Mouse (Mus musculus) MEL (cell line): ENCODE measurements at regions not wholly inside any gene's neighbourhood (a gene's known extent, or its start where the extent isn't known, plus 50 kb on each side); places are given as distances from the start of the nearest gene placed in this dataset.

ENCODE experiments used
- DNase-seq: peaks from one replicate; pipeline ENCODE4 v3.0.0; 2011; ENCODE audit warnings: low read depth, low spot score
- H3K27ac ChIP-seq: 2 replicates; pipeline ENCODE4 v1.5.1; 2012; ENCODE audit warnings: low read depth, mild to moderate bottlenecking, control low read depth, low read length, moderate library complexity; ENCODE audit not compliant: control insufficient read depth
- H3K27me3 ChIP-seq, 2 experiments: fragments of 150-350 bp in 1 of 2; sonication (generic) in 1 of 2; 2 replicates each; pipeline ENCODE4 v1.6.1; 2012; ENCODE audit warnings: low read length in 2 of 2, mild to moderate bottlenecking in 2 of 2, improper control_type of control experiment in 1 of 2, moderate library complexity in 1 of 2; ENCODE audit not compliant: insufficient read depth in 2 of 2, control insufficient read depth in 1 of 2
- H3K36me3 ChIP-seq, 2 experiments: 2 replicates each; pipeline ENCODE4 v1.6.1; 2012 to 2014; ENCODE audit warnings: low read length in 2 of 2, improper control_type of control experiment in 1 of 2, inconsistent platforms in 1 of 2, mild to moderate bottlenecking in 1 of 2; ENCODE audit not compliant: insufficient read depth in 2 of 2, control insufficient read depth in 1 of 2
- H3K4me1 ChIP-seq, 2 experiments: fragments of 150-350 bp in 1 of 2; sonication (generic) in 1 of 2; 2 replicates each; pipeline ENCODE4 v1.6.1; 2012; ENCODE audit warnings: low read length in 2 of 2, improper control_type of control experiment in 1 of 2, mild to moderate bottlenecking in 1 of 2; ENCODE audit not compliant: insufficient read depth in 2 of 2, control insufficient read depth in 1 of 2
- H3K4me3 ChIP-seq, 2 experiments: fragments of 150-350 bp in 1 of 2; sonication (generic) in 1 of 2; 2 replicates each; pipeline ENCODE4 v1.5.1; 2012; ENCODE audit warnings: low read depth in 2 of 2, low read length in 2 of 2, mild to moderate bottlenecking in 2 of 2, moderate library complexity in 2 of 2, control low read depth in 1 of 2, improper control_type of control experiment in 1 of 2; ENCODE audit not compliant: control insufficient read depth in 1 of 2, insufficient read depth in 1 of 2
- H3K79me2 ChIP-seq: 2 replicates; pipeline ENCODE4 v1.6.1; 2012; ENCODE audit warnings: mild to moderate bottlenecking, low read length, moderate library complexity; ENCODE audit not compliant: control insufficient read depth, poor library complexity, insufficient read depth
- H3K9ac ChIP-seq: 2 replicates; pipeline ENCODE4 v1.6.1; 2012; ENCODE audit warnings: low read depth, mild to moderate bottlenecking, control low read depth, low read length, moderate library complexity; ENCODE audit not compliant: control insufficient read depth, poor library complexity, severe bottlenecking
- H3K9me3 ChIP-seq: fragments of 150-350 bp; sonication (generic); replicated peaks from 2 replicates; pipeline ENCODE4 v1.6.1; 2012; ENCODE audit warnings: mild to moderate bottlenecking, low read length, improper control_type of control experiment, moderate library complexity; ENCODE audit not compliant: insufficient read depth
- BHLHE40 ChIP-seq: IDR thresholded peaks from 2 replicates; pipeline ENCODE4 v1.6.1; 2012; ENCODE audit warnings: low read depth, mild to moderate bottlenecking, inconsistent platforms, low read length, improper control_type of control experiment, borderline replicate concordance
- ELF1 ChIP-seq: IDR thresholded peaks from 2 replicates; pipeline ENCODE4 v1.6.1; 2014; ENCODE audit warnings: low read depth, mild to moderate bottlenecking, inconsistent platforms, low read length, improper control_type of control experiment, moderate library complexity
- EP300 ChIP-seq, 2 experiments: IDR thresholded peaks; 2 replicates each; pipeline ENCODE4 v1.6.1; 2011; ENCODE audit warnings: improper control_type of control experiment in 2 of 2, low read length in 2 of 2, low read depth in 1 of 2, mild to moderate bottlenecking in 1 of 2
- GABPA ChIP-seq: IDR thresholded peaks from 2 replicates; pipeline ENCODE4 v1.6.1; 2012; ENCODE audit warnings: low read depth, mild to moderate bottlenecking, inconsistent platforms, low read length, improper control_type of control experiment, moderate library complexity
- GATA1 ChIP-seq: IDR thresholded peaks from 2 replicates; pipeline ENCODE4 v1.6.1; 2011; ENCODE audit warnings: low read depth, low read length, improper control_type of control experiment
- JUND ChIP-seq: IDR thresholded peaks from 2 replicates; pipeline ENCODE4 v1.6.1; 2011; ENCODE audit warnings: low read depth, mild to moderate bottlenecking, improper control_type of control experiment, low read length
- KAT2A ChIP-seq: conservative IDR thresholded peaks from 2 replicates; pipeline ENCODE4 v1.6.1; 2012; ENCODE audit warnings: low read depth, low read length, improper control_type of control experiment, inconsistent platforms
- MAX ChIP-seq: IDR thresholded peaks from 2 replicates; pipeline ENCODE4 v1.6.1; 2011; ENCODE audit warnings: low read length, improper control_type of control experiment
- MAZ ChIP-seq: IDR thresholded peaks from 2 replicates; pipeline ENCODE4 v1.6.1; 2012; ENCODE audit warnings: low read depth, mild to moderate bottlenecking, inconsistent platforms, low read length, improper control_type of control experiment
- MEF2A ChIP-seq: IDR thresholded peaks from 2 replicates; pipeline ENCODE4 v1.6.1; 2014; ENCODE audit warnings: low read depth, mild to moderate bottlenecking, inconsistent platforms, low read length, improper control_type of control experiment; ENCODE audit not compliant: poor library complexity, insufficient replicate concordance, severe bottlenecking; ENCODE audit errors: extremely low read depth
- MXI1 ChIP-seq: IDR thresholded peaks from 2 replicates; pipeline ENCODE4 v1.6.1; 2011; ENCODE audit warnings: mild to moderate bottlenecking, low read depth, low read length, improper control_type of control experiment
- NELFE ChIP-seq: IDR thresholded peaks from 2 replicates; pipeline ENCODE4 v1.6.1; 2011; ENCODE audit warnings: low read depth, low read length, improper control_type of control experiment
- POLR2A ChIP-seq, 2 experiments: IDR thresholded peaks; 2 replicates each; pipeline ENCODE4 v1.6.1; 2011 to 2012; ENCODE audit warnings: low read length in 2 of 2, mild to moderate bottlenecking in 2 of 2, control low read depth in 1 of 2, improper control_type of control experiment in 1 of 2, low read depth in 1 of 2, moderate library complexity in 1 of 2; ENCODE audit not compliant: control insufficient read depth in 1 of 2, insufficient read depth in 1 of 2, poor library complexity in 1 of 2
- POLR2AphosphoS2 ChIP-seq: IDR thresholded peaks from 2 replicates; pipeline ENCODE4 v1.6.1; 2011; ENCODE audit warnings: low read length, improper control_type of control experiment
- SIN3A ChIP-seq: IDR thresholded peaks from 2 replicates; pipeline ENCODE4 v1.6.1; 2012; ENCODE audit warnings: low read length, improper control_type of control experiment, inconsistent platforms
- SMC3 ChIP-seq: IDR thresholded peaks from 2 replicates; pipeline ENCODE4 v1.6.1; 2011; ENCODE audit warnings: low read depth, low read length, improper control_type of control experiment
- TAL1 ChIP-seq: IDR thresholded peaks from 2 replicates; pipeline ENCODE4 v1.6.1; 2012; ENCODE audit warnings: mild to moderate bottlenecking, inconsistent platforms, low read length, moderate library complexity, mixed read lengths
- USF1 ChIP-seq: IDR thresholded peaks from 2 replicates; pipeline ENCODE4 v1.6.1; 2014; ENCODE audit warnings: low read depth, mild to moderate bottlenecking, inconsistent platforms, low read length, improper control_type of control experiment, moderate library complexity
- ZMIZ1 ChIP-seq: IDR thresholded peaks from 2 replicates; pipeline ENCODE4 v1.6.1; 2012; ENCODE audit warnings: low read depth, mild to moderate bottlenecking, inconsistent platforms, low read length, improper control_type of control experiment, moderate library complexity
- ZNF384 ChIP-seq: IDR thresholded peaks from 2 replicates; pipeline ENCODE4 v1.6.1; 2012; ENCODE audit warnings: low read depth, mild to moderate bottlenecking, inconsistent platforms, low read length, improper control_type of control experiment

DNA sequence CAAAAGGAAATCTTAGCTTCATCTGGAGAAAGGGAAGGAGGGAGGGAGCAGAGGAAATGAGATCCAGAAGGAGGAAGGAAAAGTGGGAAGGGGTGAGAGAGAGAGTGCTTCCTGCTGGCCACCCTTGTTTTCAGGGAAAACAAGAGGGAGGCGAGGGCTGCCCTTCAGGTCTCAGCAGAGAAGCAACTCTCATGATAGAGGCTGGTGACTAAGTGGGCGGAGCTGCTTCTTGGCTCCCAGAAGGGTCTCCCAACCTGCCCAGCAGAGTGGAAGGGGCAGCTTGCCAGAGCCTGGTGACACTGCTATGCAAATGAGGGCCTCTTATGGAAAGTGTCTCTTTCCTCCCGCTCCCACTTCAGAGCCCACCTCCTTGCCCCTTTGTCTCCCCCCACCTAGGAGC, 285.8 kb downstream of the Barhl2 start:
- no peaks in the 10 kb centered on the region for H3K79me2 ChIP-seq
- H3K27ac ChIP-seq, result no peak overlapping the region
- no peaks in the 10 kb centered on the region for H3K27me3 ChIP-seq
- DNase-seq, result no peak
- no peak overlapping the region for H3K4me3 ChIP-seq
- H3K4me1 ChIP-seq, result no peaks in the 10 kb centered on the region
- TF ChIP-seq ELF1 (no peak), USF1 (no peak), MXI1 (no peak), NELFE (no peak), POLR2A (IDR thresholded peaks at IDR 0.05; ENCODE audit: control insufficient read depth in 1 of 2, insufficient read depth in 1 of 2, low read depth in 1 of 2, low read length in 2 of 2, poor library complexity in 1 of 2) (no peak), BHLHE40 (no peak), POLR2AphosphoS2 (no peak), ZNF384 (no peak), MAZ (no peak), EP300 (IDR thresholded peaks at IDR 0.05; ENCODE audit: low read depth in 1 of 2, low read length in 2 of 2) (no peak), GABPA (no peak)
- TF ChIP-seq, all 39 proteins: peak for 0
- Histone ChIP-seq H3K9me3 (no peaks in the 10 kb centered on the region), H3K9ac (no peak overlapping the region), H3K36me3 (no peaks in the 10 kb centered on the region)

DNA sequence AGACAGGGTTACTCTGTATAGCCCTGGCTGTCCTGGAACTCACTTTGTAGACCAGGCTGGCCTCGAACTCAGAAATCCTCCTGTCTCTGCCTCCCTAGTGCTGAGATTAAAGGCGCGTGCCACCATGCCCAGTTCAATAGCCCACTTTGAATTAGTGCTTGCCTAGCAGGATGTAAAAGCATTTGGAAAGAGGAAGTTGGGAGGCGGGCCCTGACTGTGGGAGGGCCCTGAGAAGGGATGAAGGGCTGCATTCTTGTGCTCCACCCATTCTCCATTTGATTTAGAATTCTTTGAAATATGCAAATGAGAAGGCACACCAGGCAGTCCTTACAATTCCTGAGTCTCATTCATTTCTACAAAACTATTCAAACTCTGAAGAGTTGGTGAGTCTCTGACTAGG, 287.6 kb downstream of the Barhl2 start:
- Histone ChIP-seq H3K27ac (no peak overlapping the region), H3K9me3 (no peaks in the 10 kb centered on the region), H3K36me3 (no peaks in the 10 kb centered on the region), H3K79me2 (no peaks in the 10 kb centered on the region), H3K4me1 (no peaks in the 10 kb centered on the region), H3K9ac (no peak overlapping the region), H3K27me3 (no peaks in the 10 kb centered on the region), H3K4me3 (no peak overlapping the region)
- DNase-seq, result no peak
- TF ChIP-seq EP300 (IDR thresholded peaks at IDR 0.05; ENCODE audit: low read depth in 1 of 2, low read length in 2 of 2) (no peak), SMC3 (no peak), KAT2A (no peak), TAL1 (no peak), ELF1 (no peak), USF1 (no peak), JUND (no peak), SIN3A (no peak), MAX (no peak), MEF2A (no peak), POLR2AphosphoS2 (no peak), ZMIZ1 (no peak), ZNF384 (no peak), POLR2A (IDR thresholded peaks at IDR 0.05; ENCODE audit: control insufficient read depth in 1 of 2, insufficient read depth in 1 of 2, low read depth in 1 of 2, low read length in 2 of 2, poor library complexity in 1 of 2) (no peak), GATA1 (no peak)
